Mouse (Mus musculus) heart, adult 9 months (tissue): ENCODE results near the gene Tmprss11b.
"Not testable (repeated sequence)": the region's sequence is repeated elsewhere in the genome, so short reads cannot be mapped to it uniquely, and the experiment has no call there.

Experiments used
- DNase-seq, 2 experiments: peaks; one replicate each; pipeline ENCODE4 v3.0.0; 2022; ENCODE audit warnings: low spot score in 2 of 2

Tmprss11b gene

GRCm38 (mm10) chr5:86676262-86676661 is at the start of gene Tmprss11b:
Tmprss11b (minus strand) TSS chr5:86676362.
- no peak for DNase-seq

GRCm38 (mm10) chr5:86725021-86725420 is 48.9 kb upstream of the Tmprss11b start:
- DNase-seq: no peak

GRCm38 (mm10) chr5:86722820-86723460 is 46.8 kb upstream of the Tmprss11b start:
- no peak for DNase-seq

- no peak for DNase-seq
These were observed 38.8 kb upstream of the Tmprss11b start for GRCm38 (mm10) chr5:86714967-86715366.

GRCm38 (mm10) chr5:86704923-86705322 is 28.8 kb upstream of the Tmprss11b start:
- DNase-seq: no peak

GRCm38 (mm10) chr5:86684667-86685066 is 8.5 kb upstream of the Tmprss11b start:
- DNase-seq: no peak

GRCm38 (mm10) chr5:86649185-86649584 is 27.0 kb downstream of the Tmprss11b start:
- not testable (repeated sequence) for DNase-seq

- no peak for DNase-seq
These were observed 35.4 kb downstream of the Tmprss11b start for GRCm38 (mm10) chr5:86640795-86641194.

GRCm38 (mm10) chr5:86632324-86632723 is 43.8 kb downstream of the Tmprss11b start, which contains the start of gene Tmprss11f:
Tmprss11f (minus strand) TSS chr5:86632424.
- no peak for DNase-seq

- no peak for DNase-seq
These were observed 45.5 kb downstream of the Tmprss11b start for GRCm38 (mm10) chr5:86630700-86631099.

- DNase-seq: no peak
These were observed 54.4 kb downstream of the Tmprss11b start for GRCm38 (mm10) chr5:86621778-86622177.
